Mouse (Mus musculus) midbrain, embryonic 11.5 days (tissue): Measurements from ENCODE around the gene Copg1. TPM values are rescaled to one million over a fixed set of nuclear protein-coding genes. Genes with fewer than 3 reads are reported as not detected.

Source experiments
- ATAC-seq: fragments of 200-750 bp; cut with Nextera tagmentation; 2 replicates; pipeline ENCODE4 v1.8.0; 2017; ENCODE audit warnings: moderate TSS enrichment, moderate library complexity; ENCODE audit not compliant: low FRiP score
- DNase-seq: peaks from one replicate; pipeline ENCODE4 v3.0.0; 2015; ENCODE audit warnings: low spot score; ENCODE audit errors: missing footprints
- H3K27ac ChIP-seq: fragments of 300-500 bp; sonication (generic); 2 replicates; pipeline ENCODE4 v1.5.1; 2014; ENCODE audit warnings: low read depth, low read length
- H3K27me3 ChIP-seq: fragments of 300-500 bp; sonication (generic); 2 replicates; pipeline ENCODE4 v1.6.1; 2014; ENCODE audit warnings: mild to moderate bottlenecking, low read length, moderate library complexity, mixed read lengths; ENCODE audit not compliant: control insufficient read depth, insufficient read depth
- H3K36me3 ChIP-seq: fragments of 300-500 bp; sonication (generic); 2 replicates; pipeline ENCODE4 v1.6.1; 2014; ENCODE audit warnings: mild to moderate bottlenecking, low read length, moderate library complexity, mixed read lengths; ENCODE audit not compliant: control insufficient read depth, insufficient read depth
- H3K4me1 ChIP-seq: fragments of 300-500 bp; sonication (generic); 2 replicates; pipeline ENCODE4 v1.6.1; 2014; ENCODE audit warnings: low read length; ENCODE audit not compliant: control insufficient read depth, insufficient read depth
- H3K4me2 ChIP-seq: fragments of 300-500 bp; sonication (generic); 2 replicates; pipeline ENCODE4 v1.6.1; 2014; ENCODE audit warnings: mild to moderate bottlenecking, moderate library complexity
- H3K4me3 ChIP-seq: fragments of 300-500 bp; sonication (generic); 2 replicates; pipeline ENCODE4 v1.5.1; 2014; ENCODE audit warnings: low read depth, low read length
- H3K9ac ChIP-seq: fragments of 300-500 bp; sonication (generic); 2 replicates; pipeline ENCODE4 v1.6.1; 2014; ENCODE audit warnings: low read length
- H3K9me3 ChIP-seq: fragments of 300-500 bp; sonication (generic); 2 replicates; pipeline ENCODE4 v1.6.1; 2016; ENCODE audit warnings: low read length; ENCODE audit not compliant: control insufficient read depth
- WGBS: fragments of 180-500 bp; shearing (Covaris S2); extraction: QIAGEN DNeasy Blood & Tissue Kit; methylation state at CpG from one replicate; pipeline ENCODE4 v1.1.7; 2014; 5-methylcytosine and 5-hydroxymethylcytosine counted together
- polyA plus RNA-seq: library from polyadenylated mRNA; unstranded; fragments of >200 nt; fragmentation: Nextera tagmentation; extraction: Ambion mirVana; gene quantifications from 2 replicates; pipeline ENCODE4 v1.2.1, GENCODE M21; 2014

The Copg1 gene
- polyA plus RNA-seq, 1 experiment from 2014 or later: 132 TPM

DNA sequence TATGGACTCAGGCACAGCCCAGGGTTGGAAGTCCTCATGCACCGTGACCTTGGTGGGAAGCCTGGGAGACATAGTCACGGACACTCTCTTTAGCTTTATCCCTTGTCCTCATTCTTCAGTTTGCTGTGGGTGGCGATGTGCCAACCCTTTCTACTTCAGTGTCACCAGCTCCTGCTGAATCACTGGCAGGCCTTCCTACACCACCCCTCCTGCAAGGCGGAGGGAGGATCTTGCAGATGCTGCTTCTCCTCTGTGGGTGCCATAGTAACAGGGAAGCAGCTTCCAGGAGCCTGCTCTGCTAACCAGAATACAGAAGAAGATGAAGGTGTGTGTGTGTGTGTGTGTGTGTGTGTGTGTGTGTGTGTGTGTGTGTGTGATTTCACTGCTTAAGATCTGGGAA lies 4.8 kb upstream of the Copg1 start:
- no peak for DNase-seq
- Histone ChIP-seq H3K9me3 (no peaks in the 10 kb centered on the region), H3K36me3 (no peaks in the 10 kb centered on the region), H3K4me2 (no peak overlapping the region), H3K27ac (no peak overlapping the region), H3K27me3 (no peaks in the 10 kb centered on the region), H3K4me3 (no peak overlapping the region), H3K4me1 (no peaks in the 10 kb centered on the region), H3K9ac (no peak overlapping the region)
- WGBS: 66% methylated on average over 4 of the region's 4 CpGs
- no peak for ATAC-seq

DNA sequence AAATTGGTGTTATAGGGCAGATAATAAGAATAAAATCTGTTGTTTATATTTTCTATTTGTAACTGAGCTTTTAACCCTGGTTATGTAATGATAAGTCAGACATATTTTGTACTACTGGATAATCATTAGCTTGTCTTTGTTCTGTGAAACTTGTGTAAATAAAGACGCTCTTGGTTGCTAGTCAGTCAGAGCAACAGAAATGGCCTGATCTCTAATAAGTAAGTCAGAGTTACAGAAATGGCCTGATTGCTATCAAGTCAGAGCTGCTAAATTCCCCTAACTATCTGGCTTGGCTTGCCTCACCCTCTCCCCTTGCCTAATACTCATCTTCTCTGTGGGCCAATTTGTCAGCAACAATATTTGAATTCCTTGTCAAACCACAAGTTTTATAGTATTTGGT lies 893 bp upstream of the Copg1 start:
- H3K9ac ChIP-seq: no peak overlapping the region
- no peak overlapping the region for H3K27ac ChIP-seq
- no peak overlapping the region for H3K4me2 ChIP-seq
- H3K4me1 ChIP-seq: peaks cover 8% of the 10 kb centered on the region
- no peak for ATAC-seq
- DNase-seq: no peak
- 93% methylated on average over 1 of the region's 1 CpGs for WGBS
- no peaks in the 10 kb centered on the region for H3K9me3 ChIP-seq
- no peak overlapping the region for H3K4me3 ChIP-seq
- peaks cover 5% of the 10 kb centered on the region; the same call in 1 of the 2 replicates for H3K36me3 ChIP-seq
- no peaks in the 10 kb centered on the region for H3K27me3 ChIP-seq

DNA sequence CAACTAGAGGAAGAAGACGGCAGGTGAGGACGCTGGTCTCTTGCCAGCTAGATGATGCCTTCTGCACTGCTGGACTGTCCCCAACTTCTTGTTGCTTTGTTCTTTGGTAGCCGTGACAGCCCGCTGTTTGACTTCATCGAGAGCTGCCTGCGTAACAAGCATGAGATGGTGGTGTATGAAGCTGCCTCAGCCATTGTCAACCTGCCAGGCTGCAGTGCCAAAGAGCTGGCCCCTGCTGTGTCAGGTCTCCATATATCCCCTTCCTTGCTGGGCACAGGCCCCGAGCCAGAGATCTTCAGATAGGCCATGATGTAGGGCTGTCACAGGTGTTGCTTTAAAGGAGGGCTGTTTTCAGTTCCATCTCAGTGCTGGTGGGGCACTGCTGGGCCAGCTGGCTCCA lies 6.3 kb downstream of the Copg1 start:
- no peak for ATAC-seq
- DNase-seq: no peak
- H3K4me3 ChIP-seq: no peak overlapping the region
- H3K27ac ChIP-seq: no peak overlapping the region
- H3K9ac ChIP-seq: no peak overlapping the region
- 91% methylated on average over 7 of the region's 7 CpGs for WGBS
- no peaks in the 10 kb centered on the region for H3K9me3 ChIP-seq
- H3K4me1 ChIP-seq: peaks cover under 1% of the 10 kb centered on the region; the same call in 1 of the 2 replicates
- no peaks in the 10 kb centered on the region for H3K27me3 ChIP-seq
- no peak overlapping the region for H3K4me2 ChIP-seq
- peaks cover 25% of the 10 kb centered on the region for H3K36me3 ChIP-seq

DNA sequence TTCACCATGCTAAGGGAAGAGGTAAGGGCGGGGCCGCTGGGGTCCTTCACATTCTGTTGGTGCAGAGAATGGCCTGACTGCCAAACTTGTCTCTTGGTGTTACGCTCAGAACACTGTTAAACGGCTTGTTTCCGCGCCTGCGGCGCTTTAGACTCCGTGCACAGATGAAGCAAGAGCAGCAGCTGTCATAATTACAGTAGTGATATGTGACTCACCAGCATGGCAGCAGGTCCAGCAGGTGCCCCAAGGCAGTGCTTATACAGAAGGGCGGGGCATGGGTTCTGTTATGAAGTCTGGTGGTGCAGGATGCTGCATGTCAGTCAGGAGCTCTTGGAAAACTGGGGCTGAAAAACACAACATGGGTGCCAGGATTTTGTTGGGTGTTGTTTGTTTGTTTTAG lies 10.4 kb downstream of the Copg1 start:
- H3K4me2 ChIP-seq: no peak overlapping the region
- no peak overlapping the region for H3K9ac ChIP-seq
- no peaks in the 10 kb centered on the region for H3K4me1 ChIP-seq
- H3K27me3 ChIP-seq: no peaks in the 10 kb centered on the region
- 98% methylated on average over 10 of the region's 10 CpGs for WGBS
- no peak overlapping the region for H3K27ac ChIP-seq
- H3K9me3 ChIP-seq: no peaks in the 10 kb centered on the region
- DNase-seq (no peak), ATAC-seq (no peak)
- peaks cover 30% of the 10 kb centered on the region for H3K36me3 ChIP-seq
- no peak overlapping the region for H3K4me3 ChIP-seq

DNA sequence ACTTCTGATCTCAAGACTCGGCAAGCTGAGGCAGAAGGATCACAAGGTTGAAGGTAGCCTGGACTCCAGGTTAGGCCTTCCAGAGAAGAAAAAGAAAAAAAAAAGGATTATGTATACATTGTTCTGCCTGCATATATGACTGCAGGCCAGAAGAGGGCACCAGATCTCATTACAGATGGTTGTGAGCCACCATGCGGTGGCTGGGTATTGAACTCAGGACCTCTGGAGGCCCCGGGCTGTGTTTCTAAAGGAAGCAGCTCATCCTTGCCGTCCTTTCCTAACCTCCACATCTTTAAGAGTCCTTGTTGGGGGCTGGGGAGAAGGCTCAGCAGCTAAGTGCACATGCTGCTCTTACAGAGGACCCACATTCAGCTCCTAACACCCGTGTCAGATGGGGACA lies 19.0 kb downstream of the Copg1 start:
- Histone ChIP-seq H3K36me3 (peaks cover 42% of the 10 kb centered on the region), H3K9me3 (no peaks in the 10 kb centered on the region), H3K9ac (no peak overlapping the region), H3K4me1 (no peaks in the 10 kb centered on the region), H3K27ac (no peak overlapping the region), H3K4me2 (no peak overlapping the region), H3K27me3 (no peaks in the 10 kb centered on the region), H3K4me3 (no peak overlapping the region)
- ATAC-seq (no peak), DNase-seq (peak; percentile 85)
- WGBS: 73% methylated on average over 5 of the region's 5 CpGs

DNA sequence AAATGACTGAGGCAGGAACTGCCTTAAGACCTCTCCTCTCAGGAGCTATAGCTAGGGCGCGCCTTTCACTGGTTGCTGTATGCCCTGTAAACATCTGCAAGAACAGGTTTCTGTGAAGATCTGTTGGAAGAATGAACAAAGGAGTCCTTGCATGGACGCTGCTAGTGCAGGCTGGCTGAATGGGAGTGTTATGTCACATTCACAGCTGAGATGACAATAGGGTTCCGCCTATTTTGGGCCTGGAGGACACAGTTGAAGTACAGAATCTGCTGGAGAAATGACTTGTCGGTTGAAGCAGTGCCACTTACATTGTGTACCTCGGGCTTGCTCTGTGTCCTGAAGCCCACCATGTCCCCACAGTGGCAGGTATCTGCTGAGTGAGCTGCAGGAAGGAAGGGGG lies 21.6 kb downstream of the Copg1 start:
- H3K9ac ChIP-seq: no peak overlapping the region
- H3K36me3 ChIP-seq: peaks cover 26% of the 10 kb centered on the region
- no peaks in the 10 kb centered on the region for H3K9me3 ChIP-seq
- no peak overlapping the region for H3K4me3 ChIP-seq
- peaks cover 3% of the 10 kb centered on the region; the same call in 1 of the 2 replicates for H3K4me1 ChIP-seq
- no peak overlapping the region for H3K27ac ChIP-seq
- no peak overlapping the region for H3K4me2 ChIP-seq
- no peak for DNase-seq
- no peak for ATAC-seq
- H3K27me3 ChIP-seq: no peaks in the 10 kb centered on the region
- 91% methylated on average over 6 of the region's 6 CpGs for WGBS

DNA sequence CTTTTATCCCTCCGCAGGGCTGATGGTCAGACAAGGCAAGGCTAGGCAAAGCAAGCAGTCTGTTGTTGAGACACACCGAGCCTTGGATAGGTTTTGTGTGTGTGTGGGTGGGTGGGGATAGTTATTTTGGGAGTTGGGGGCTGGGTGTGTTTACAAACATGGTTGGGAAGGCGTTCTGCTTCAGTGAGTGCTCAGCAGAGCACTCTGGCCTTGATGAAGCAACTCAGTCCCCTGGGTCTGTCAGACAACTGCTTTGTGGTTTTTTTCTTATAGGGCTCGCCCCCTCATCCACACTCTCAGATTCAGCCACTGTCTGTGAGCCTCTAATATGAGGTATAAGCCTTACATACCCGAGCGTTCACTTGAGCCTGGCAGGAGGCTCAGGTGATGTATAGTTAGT lies 23.9 kb downstream of the Copg1 start:
- H3K4me3 ChIP-seq: no peak overlapping the region
- H3K9me3 ChIP-seq: no peaks in the 10 kb centered on the region
- 87% methylated on average over 6 of the region's 6 CpGs for WGBS
- peaks cover 11% of the 10 kb centered on the region for H3K4me1 ChIP-seq
- no peak overlapping the region for H3K9ac ChIP-seq
- no peak overlapping the region for H3K4me2 ChIP-seq
- H3K27me3 ChIP-seq: no peaks in the 10 kb centered on the region
- no peak overlapping the region for H3K27ac ChIP-seq
- ATAC-seq: no peak
- H3K36me3 ChIP-seq: peaks cover 17% of the 10 kb centered on the region
- DNase-seq: no peak

DNA sequence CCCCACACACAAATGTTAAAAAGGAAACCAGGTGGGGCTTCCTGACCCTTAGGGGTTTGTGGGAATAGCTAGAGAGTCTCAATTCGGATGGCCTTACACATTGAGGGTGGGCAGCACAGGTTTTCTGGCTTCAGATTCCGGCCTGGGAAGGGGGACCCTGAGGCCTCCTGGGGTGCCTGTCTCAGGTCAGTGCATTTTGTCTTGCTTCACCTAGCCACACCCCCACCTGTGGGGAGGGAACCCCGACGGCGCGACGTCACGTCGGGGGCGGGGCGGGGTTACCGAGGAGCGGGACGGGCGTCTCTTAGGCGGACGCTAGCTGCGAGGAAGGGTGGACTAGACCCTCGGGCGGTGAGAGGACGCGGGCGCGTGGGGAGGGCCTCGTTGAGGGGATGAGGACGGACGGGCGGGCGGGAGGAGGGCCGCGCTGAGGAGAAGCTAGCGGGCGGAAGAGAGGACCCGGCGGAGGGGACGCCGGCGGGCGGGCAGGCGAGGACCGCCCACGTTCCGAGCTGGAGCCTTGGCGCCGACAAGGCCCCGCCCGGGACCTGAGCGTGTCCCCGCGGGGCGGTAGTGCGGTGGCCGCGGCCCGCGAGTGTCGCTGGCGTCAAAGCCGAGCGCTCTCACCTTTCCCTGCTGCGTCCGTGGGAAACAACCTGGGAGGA lies 26.2 kb downstream of the Copg1 start, which contains the start of gene Hmces:
TSS of gene Hmces (plus strand) at position 275 of the 665 bp plus-strand sequence.
- Histone ChIP-seq H3K4me2 (peak within 1 kb of the TSS; percentile 64), H3K9ac (peak within 1 kb of the TSS; percentile 74), H3K27ac (peak within 1 kb of the TSS; percentile 37; the same call in 1 of the 2 replicates), H3K36me3 (peaks cover 8% of the 10 kb centered on the region), H3K4me3 (peak within 1 kb of the TSS; percentile 79), H3K9me3 (no peaks in the 10 kb centered on the region), H3K4me1 (peaks cover 11% of the 10 kb centered on the region), H3K27me3 (no peaks in the 10 kb centered on the region)
- WGBS: under 1% methylated on average over 57 of the region's 62 CpGs
- ATAC-seq (peak; percentile 93), DNase-seq (peak; percentile 96)

DNA sequence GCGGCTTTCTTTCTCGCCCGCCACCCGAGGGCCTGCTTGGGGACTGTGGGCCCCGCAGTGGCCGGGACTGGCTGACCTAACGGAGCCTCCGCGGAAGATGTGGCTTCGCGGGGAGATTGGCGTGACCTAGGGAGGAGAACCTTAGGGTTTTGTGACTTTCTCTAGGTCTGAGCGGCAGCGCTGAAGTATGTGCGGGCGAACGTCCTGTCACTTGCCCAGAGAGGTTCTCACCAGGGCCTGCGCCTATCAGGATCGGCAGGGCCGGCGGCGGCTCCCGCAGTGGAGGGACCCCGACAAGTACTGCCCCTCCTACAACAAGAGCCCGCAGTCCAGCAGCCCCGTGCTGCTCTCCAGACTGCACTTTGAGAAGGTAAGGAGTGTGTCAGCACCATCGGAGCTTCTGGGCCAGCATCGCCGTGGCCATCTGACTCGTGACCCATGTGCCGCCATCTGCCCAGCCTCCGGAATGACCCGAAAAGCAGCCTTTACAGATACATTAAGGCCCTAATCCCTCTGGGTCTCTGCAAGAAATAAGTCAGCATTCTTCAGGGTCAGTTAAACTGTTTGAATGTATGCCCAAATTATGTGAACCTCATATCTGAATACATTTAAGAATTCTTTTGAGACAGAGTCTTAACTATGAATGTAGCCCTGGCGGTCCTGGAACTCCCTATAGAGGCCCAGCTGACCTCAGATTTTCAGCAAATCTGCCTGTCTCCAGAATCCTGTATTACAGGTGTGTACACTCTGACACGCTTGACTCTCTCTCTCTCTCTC lies 26.9 kb downstream of the Copg1 start:
- Histone ChIP-seq H3K4me2 (peak overlapping the region; percentile 64), H3K36me3 (peaks cover 3% of the 10 kb centered on the region; the same call in 1 of the 2 replicates), H3K9ac (peak overlapping the region; percentile 74), H3K27ac (peak overlapping the region; percentile 37; the same call in 1 of the 2 replicates), H3K4me3 (peak overlapping the region; percentile 79), H3K27me3 (no peaks in the 10 kb centered on the region), H3K4me1 (peaks cover 11% of the 10 kb centered on the region), H3K9me3 (no peaks in the 10 kb centered on the region)
- 3% methylated on average over 35 of the region's 35 CpGs for WGBS
- peak; percentile 75 for ATAC-seq
- DNase-seq: no peak
